Mouse (Mus musculus): Measurements from ENCODE around the gene Pgap2. TPM values are rescaled to one million over a fixed set of nuclear protein-coding genes. Genes with fewer than 3 reads are reported as not detected.
A peak's percentile ranks its signal among the peaks of the same experiment; 100 is the strongest.

Gene Pgap2
- 63.5 and 67.0 TPM in 2 replicates for polyA plus RNA-seq (2015; fragmentation: Nextera tagmentation; extraction: Ambion mirVana)

GRCm38 (mm10) chr7:102209756-102210721 is at the start of gene Pgap2, which contains the start of gene Nup98:
Pgap2 (plus strand) TSS chr7:102210208.
Nup98 (minus strand) TSS chr7:102210176.
- H3K9ac ChIP-seq (ENCODE audit: low read depth, low read length), result peak within 1 kb of the TSS; percentile 91
- H3K27me3 ChIP-seq (replicated peaks; ENCODE audit: control insufficient read depth, insufficient read depth, low read length), result no peaks in the 10 kb centered on the region
- H3K4me3 ChIP-seq (ENCODE audit: low read length), result peak within 1 kb of the TSS; percentile 96
- ATAC-seq, result peak; percentile 98
- H3K9me3 ChIP-seq (ENCODE audit: control insufficient read depth, low read length), result no peaks in the 10 kb centered on the region
- 1% methylated on average over 41 of the region's 87 CpGs for WGBS
- peaks cover 7% of the 10 kb centered on the region for H3K4me1 ChIP-seq (ENCODE audit: control insufficient read depth, insufficient read depth, low read depth, low read length)
- no peaks in the 10 kb centered on the region for H3K36me3 ChIP-seq (ENCODE audit: control insufficient read depth, insufficient read depth, low read length)
- peak within 1 kb of the TSS; percentile 95 for H3K27ac ChIP-seq (ENCODE audit: low read depth, low read length)
- peak within 1 kb of the TSS; percentile 69 for H3K4me2 ChIP-seq (ENCODE audit: low read length)

- no peak overlapping the region for H3K9ac ChIP-seq (ENCODE audit: low read depth, low read length)
- ATAC-seq, result no peak
- no peak overlapping the region for H3K4me2 ChIP-seq (ENCODE audit: low read length)
- no peaks in the 10 kb centered on the region for H3K4me1 ChIP-seq (ENCODE audit: control insufficient read depth, insufficient read depth, low read depth, low read length)
- no peaks in the 10 kb centered on the region for H3K9me3 ChIP-seq (ENCODE audit: control insufficient read depth, low read length)
- no peaks in the 10 kb centered on the region for H3K27me3 ChIP-seq (replicated peaks; ENCODE audit: control insufficient read depth, insufficient read depth, low read length)
- no peak overlapping the region for H3K27ac ChIP-seq (ENCODE audit: low read depth, low read length)
- H3K4me3 ChIP-seq (ENCODE audit: low read length), result no peak overlapping the region
- H3K36me3 ChIP-seq (ENCODE audit: control insufficient read depth, insufficient read depth, low read length), result peaks cover 12% of the 10 kb centered on the region
Observed at GRCm38 (mm10) chr7:102170300-102170699, 39.7 kb upstream of the Pgap2 start.

- Histone ChIP-seq H3K4me2 (ENCODE audit: low read length) (no peak overlapping the region), H3K9me3 (ENCODE audit: control insufficient read depth, low read length) (no peaks in the 10 kb centered on the region), H3K36me3 (ENCODE audit: control insufficient read depth, insufficient read depth, low read length) (peaks cover 28% of the 10 kb centered on the region), H3K4me3 (ENCODE audit: low read length) (no peak overlapping the region), H3K4me1 (ENCODE audit: control insufficient read depth, insufficient read depth, low read depth, low read length) (no peaks in the 10 kb centered on the region), H3K9ac (ENCODE audit: low read depth, low read length) (no peak overlapping the region), H3K27me3 (replicated peaks; ENCODE audit: control insufficient read depth, insufficient read depth, low read length) (no peaks in the 10 kb centered on the region), H3K27ac (ENCODE audit: low read depth, low read length) (no peak overlapping the region)
- no peak for ATAC-seq
- WGBS, result 94% methylated on average over 3 of the region's 3 CpGs
Observed at GRCm38 (mm10) chr7:102183849-102184248, 26.2 kb upstream of the Pgap2 start.

- H3K9me3 ChIP-seq (ENCODE audit: control insufficient read depth, low read length), result no peaks in the 10 kb centered on the region
- no peak overlapping the region for H3K27ac ChIP-seq (ENCODE audit: low read depth, low read length)
- H3K9ac ChIP-seq (ENCODE audit: low read depth, low read length), result no peak overlapping the region
- H3K4me2 ChIP-seq (ENCODE audit: low read length), result no peak overlapping the region
- WGBS, result 88% methylated on average over 1 of the region's 1 CpGs
- ATAC-seq, result no peak
- H3K4me1 ChIP-seq (ENCODE audit: control insufficient read depth, insufficient read depth, low read depth, low read length), result no peaks in the 10 kb centered on the region
- H3K27me3 ChIP-seq (replicated peaks; ENCODE audit: control insufficient read depth, insufficient read depth, low read length), result no peaks in the 10 kb centered on the region
- H3K4me3 ChIP-seq (ENCODE audit: low read length), result no peak overlapping the region
- H3K36me3 ChIP-seq (ENCODE audit: control insufficient read depth, insufficient read depth, low read length), result peaks cover 31% of the 10 kb centered on the region
Observed at GRCm38 (mm10) chr7:102192356-102192755, 17.7 kb upstream of the Pgap2 start.

- no peak overlapping the region for H3K27ac ChIP-seq (ENCODE audit: low read depth, low read length)
- no peaks in the 10 kb centered on the region for H3K4me1 ChIP-seq (ENCODE audit: control insufficient read depth, insufficient read depth, low read depth, low read length)
- ATAC-seq, result no peak
- no peaks in the 10 kb centered on the region for H3K36me3 ChIP-seq (ENCODE audit: control insufficient read depth, insufficient read depth, low read length)
- no peaks in the 10 kb centered on the region for H3K27me3 ChIP-seq (replicated peaks; ENCODE audit: control insufficient read depth, insufficient read depth, low read length)
- no peak overlapping the region for H3K4me2 ChIP-seq (ENCODE audit: low read length)
- H3K9ac ChIP-seq (ENCODE audit: low read depth, low read length), result no peak overlapping the region
- H3K4me3 ChIP-seq (ENCODE audit: low read length), result no peak overlapping the region
- H3K9me3 ChIP-seq (ENCODE audit: control insufficient read depth, low read length), result no peaks in the 10 kb centered on the region
- WGBS, result 76% methylated on average over 3 of the region's 3 CpGs
Observed at GRCm38 (mm10) chr7:102200576-102200975, 9.4 kb upstream of the Pgap2 start.

GRCm38 (mm10) chr7:102200996-102201785 is 8.8 kb upstream of the Pgap2 start:
- ATAC-seq, result no peak
- H3K4me3 ChIP-seq (ENCODE audit: low read length), result no peak overlapping the region
- no peaks in the 10 kb centered on the region for H3K27me3 ChIP-seq (replicated peaks; ENCODE audit: control insufficient read depth, insufficient read depth, low read length)
- no peak overlapping the region for H3K9ac ChIP-seq (ENCODE audit: low read depth, low read length)
- no peaks in the 10 kb centered on the region for H3K9me3 ChIP-seq (ENCODE audit: control insufficient read depth, low read length)
- no peak overlapping the region for H3K4me2 ChIP-seq (ENCODE audit: low read length)
- H3K27ac ChIP-seq (ENCODE audit: low read depth, low read length), result no peak overlapping the region
- no peaks in the 10 kb centered on the region for H3K4me1 ChIP-seq (ENCODE audit: control insufficient read depth, insufficient read depth, low read depth, low read length)
- no peaks in the 10 kb centered on the region for H3K36me3 ChIP-seq (ENCODE audit: control insufficient read depth, insufficient read depth, low read length)

GRCm38 (mm10) chr7:102204296-102204857 is 5.6 kb upstream of the Pgap2 start:
- no peaks in the 10 kb centered on the region for H3K27me3 ChIP-seq (replicated peaks; ENCODE audit: control insufficient read depth, insufficient read depth, low read length)
- 87% methylated on average over 3 of the region's 3 CpGs for WGBS

GRCm38 (mm10) chr7:102205646-102206045 is 4.4 kb upstream of the Pgap2 start:
- Histone ChIP-seq H3K27ac (ENCODE audit: low read depth, low read length) (no peak overlapping the region), H3K4me3 (ENCODE audit: low read length) (no peak overlapping the region), H3K4me1 (ENCODE audit: control insufficient read depth, insufficient read depth, low read depth, low read length) (peaks cover 7% of the 10 kb centered on the region), H3K36me3 (ENCODE audit: control insufficient read depth, insufficient read depth, low read length) (no peaks in the 10 kb centered on the region), H3K4me2 (ENCODE audit: low read length) (no peak overlapping the region), H3K9ac (ENCODE audit: low read depth, low read length) (no peak overlapping the region), H3K27me3 (replicated peaks; ENCODE audit: control insufficient read depth, insufficient read depth, low read length) (no peaks in the 10 kb centered on the region), H3K9me3 (ENCODE audit: control insufficient read depth, low read length) (no peaks in the 10 kb centered on the region)
- no peak for ATAC-seq
- WGBS, result 89% methylated on average over 1 of the region's 1 CpGs

More at GRCm38 (mm10) chr7:102204296-102204857, 5.6 kb upstream of the Pgap2 start:
- Histone ChIP-seq H3K4me2 (ENCODE audit: low read length) (no peak overlapping the region), H3K4me1 (ENCODE audit: control insufficient read depth, insufficient read depth, low read depth, low read length) (peaks cover 7% of the 10 kb centered on the region), H3K4me3 (ENCODE audit: low read length) (no peak overlapping the region), H3K9ac (ENCODE audit: low read depth, low read length) (no peak overlapping the region), H3K27ac (ENCODE audit: low read depth, low read length) (no peak overlapping the region), H3K36me3 (ENCODE audit: control insufficient read depth, insufficient read depth, low read length) (no peaks in the 10 kb centered on the region), H3K9me3 (ENCODE audit: control insufficient read depth, low read length) (no peaks in the 10 kb centered on the region)
- ATAC-seq, result no peak

All from hindbrain, embryonic 16.5 days (tissue).